Mouse (Mus musculus): ENCODE data around the gene Klhl35.

DNA sequence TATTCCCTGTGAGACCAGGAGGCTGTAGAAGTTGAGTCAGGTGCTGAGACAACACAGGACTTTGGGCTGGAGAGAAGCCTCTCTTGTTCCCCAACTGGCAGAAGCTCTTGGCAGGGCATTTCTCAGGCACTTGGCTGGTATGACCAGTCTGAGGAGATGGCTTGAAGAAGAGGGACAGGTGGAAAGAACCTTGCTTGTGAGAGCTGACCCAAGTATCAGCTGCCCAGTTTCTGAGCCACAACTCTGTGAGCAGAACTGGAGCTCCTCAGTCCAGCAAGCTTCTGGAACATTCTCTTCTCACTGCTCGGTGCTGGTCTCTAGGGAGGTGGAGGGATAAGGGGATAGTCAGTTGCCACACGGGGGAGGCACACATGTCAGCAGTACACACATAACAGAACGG, 46.5 kb upstream of the Klhl35 start:
- no peak for TF ChIP-seq CTCF (IDR thresholded peaks at IDR 0.05; ENCODE audit: borderline replicate concordance, extremely low read depth, insufficient read depth, insufficient read length)
- no peak for TF ChIP-seq POLR2A (IDR thresholded peaks at IDR 0.05; ENCODE audit: borderline replicate concordance, extremely low read depth, insufficient read depth, insufficient read length, poor library complexity, severe bottlenecking)

All from brain, embryonic 14.5 days (tissue).